ENCODE assay signal across 23 mouse cellular contexts in genomic region chr4:101037156-101037555, GRCm38 (mm10). TPM values are rescaled to one million over a fixed set of nuclear protein-coding genes. Genes with fewer than 3 reads are reported as not detected.
A peak's percentile ranks its signal among the peaks of the same experiment; 100 is the strongest.
DNase-seq lines count a peak whose midpoint lies in the region; ATAC-seq lines count a peak whose summit lies in the region.
"Had no signal": no experiment of that assay in that cellular context is flagged by ENCODE, and none has a peak within 500 bp of the region (broad histone marks: within the 10 kb centered on the region; RNA-seq: fewer than 3 reads in every experiment).

No protein-coding gene starts in this region.

- no peak for ATAC-seq in erythroblast, adult 5-6 weeks (replicated peaks; ENCODE audit: low FRiP score, poor library complexity, severe bottlenecking)
- ATAC-seq in hindbrain, embryonic 11.5 days (ENCODE audit: low FRiP score): no peak
- ATAC-seq: intestine, embryonic 15.5 days; lung, postnatal 0 days; midbrain, embryonic 15.5 days had no signal

- H3K4me3 ChIP-seq in hindbrain, embryonic 11.5 days (ENCODE audit: low read depth, low read length): no peak overlapping the region
- H3K4me3 ChIP-seq: embryonic facial prominence, embryonic 15.5 days; intestine, embryonic 15.5 days; kidney, embryonic 15.5 days; limb, embryonic 13.5 days; midbrain, embryonic 15.5 days had no signal

- DNase-seq in right cerebral cortex, adult 18-20 months: peak; percentile 74
- DNase-seq in right cerebral cortex, postnatal 4 days: no peak
- peak; percentile 52 to 56 for DNase-seq in layer of hippocampus, adult 8-10 months (ENCODE audit: low spot score in 2 of 2)
- DNase-seq in left cerebral cortex, postnatal 36 days (ENCODE audit: low spot score in 2 of 2): peak; percentile 52 to 54
- no peak for DNase-seq in thymus, postnatal 14 days
- no peak for DNase-seq in hindbrain, embryonic 11.5 days (ENCODE audit: low spot score)
- DNase-seq: cerebellum, postnatal 10 days; embryo, embryonic 11 days; heart, postnatal 10 days had no signal

- no peak overlapping the region for H3K4me2 ChIP-seq in hindbrain, embryonic 11.5 days (replicated peaks; ENCODE audit: low read depth, low read length)
- H3K4me2 ChIP-seq: embryonic facial prominence, embryonic 15.5 days; hindbrain, embryonic 14.5 days; intestine, embryonic 15.5 days; kidney, embryonic 15.5 days; limb, embryonic 13.5 days; midbrain, embryonic 15.5 days had no signal

- H3K27ac ChIP-seq in hindbrain, embryonic 11.5 days (ENCODE audit: low read depth, low read length): no peak overlapping the region
- H3K27ac ChIP-seq: embryonic facial prominence, embryonic 15.5 days; hindbrain, embryonic 14.5 days; intestine, embryonic 15.5 days; kidney, embryonic 15.5 days; limb, embryonic 13.5 days; liver, embryonic 14.5 days; midbrain, embryonic 15.5 days had no signal

- H3K27me3 ChIP-seq in hindbrain, embryonic 11.5 days (ENCODE audit: control insufficient read depth, insufficient read depth, low read length): no peaks in the 10 kb centered on the region
- H3K27me3 ChIP-seq: embryonic facial prominence, embryonic 15.5 days; intestine, embryonic 15.5 days; kidney, embryonic 15.5 days; limb, embryonic 13.5 days; midbrain, embryonic 15.5 days had no signal

- no peaks in the 10 kb centered on the region for H3K9me3 ChIP-seq in hindbrain, embryonic 11.5 days (ENCODE audit: control insufficient read depth, low read length)
- H3K9me3 ChIP-seq: embryonic facial prominence, embryonic 15.5 days; G1E; intestine, embryonic 15.5 days; kidney, embryonic 15.5 days; limb, embryonic 13.5 days; midbrain, embryonic 15.5 days had no signal

- H3K9ac ChIP-seq in hindbrain, embryonic 11.5 days (ENCODE audit: low read depth, low read length): no peak overlapping the region
- H3K9ac ChIP-seq: embryonic facial prominence, embryonic 15.5 days; hindbrain, embryonic 14.5 days; intestine, embryonic 15.5 days; kidney, embryonic 15.5 days; limb, embryonic 13.5 days; liver, embryonic 14.5 days; midbrain, embryonic 15.5 days had no signal

- H3K36me3 ChIP-seq in hindbrain, embryonic 11.5 days (ENCODE audit: control insufficient read depth, insufficient read depth, low read length): no peaks in the 10 kb centered on the region
- H3K36me3 ChIP-seq: embryonic facial prominence, embryonic 15.5 days; G1E; intestine, embryonic 15.5 days; kidney, embryonic 15.5 days; limb, embryonic 13.5 days; midbrain, embryonic 15.5 days had no signal

- intact Hi-C loops in left cerebral cortex, postnatal 36 days (cut with DNase I): loop anchor here (2.0 kb wide), 1 partner anchor 32 kb away; the partner anchor contains the start of gene Raver2

- WGBS in hindbrain, embryonic 11.5 days: 75% methylated on average over 7 of the region's 7 CpGs

- H3K4me1 ChIP-seq in hindbrain, embryonic 11.5 days (replicated peaks; ENCODE audit: control insufficient read depth, insufficient read depth, low read length): no peaks in the 10 kb centered on the region
- H3K4me1 ChIP-seq: embryonic facial prominence, embryonic 15.5 days; intestine, embryonic 15.5 days; kidney, embryonic 15.5 days; midbrain, embryonic 15.5 days had no signal

RNA-seq across cellular contexts. Expression of gene Gm10577, which starts 16.7 kb away (rescaled TPM):
- total RNA-seq in layer of hippocampus, adult 8-10 months (2022): not detected
- total RNA-seq in left cerebral cortex, postnatal 36 days (2021): not detected
- total RNA-seq in erythroblast, adult 5-6 weeks (2015; ENCODE audit: low replicate concordance): not detected in 2 replicates
- not detected in 2 replicates for total RNA-seq in erythroblast, adult 5-6 weeks (2017; ENCODE audit: low replicate concordance)
- polyA plus RNA-seq in hindbrain, embryonic 11.5 days (2014; fragmentation: Nextera tagmentation; extraction: Ambion mirVana): not detected in 2 replicates
- total RNA-seq: G1E; gastrocnemius, postnatal 25 days; heart, postnatal 10 days; megakaryocyte, adult 5-6 weeks had no signal
- polyA plus RNA-seq: embryonic facial prominence, embryonic 15.5 days; forebrain, embryonic 11.5 days; G1E; hindbrain, embryonic 14.5 days; intestine, embryonic 15.5 days; kidney, embryonic 15.5 days; large intestine, adult 2 months; limb, embryonic 13.5 days; liver, embryonic 14.5 days; lung, postnatal 0 days; midbrain, embryonic 15.5 days had no signal

RNA-seq across cellular contexts. Expression of gene Raver2, which starts 31.6 kb away (rescaled TPM):
- total RNA-seq in layer of hippocampus, adult 8-10 months (2022): 10 to 100 TPM; 40.1 to 55.1 (median 48.6) TPM
- total RNA-seq in left cerebral cortex, postnatal 36 days (2021): 10 to 100 TPM; 16.7 to 21.5 TPM
- 0.19 TPM in 1 of 2 replicates, not detected in the other for total RNA-seq in erythroblast, adult 5-6 weeks (2015; ENCODE audit: low replicate concordance)
- 0.43 TPM in 1 of 2 replicates, not detected in the other for total RNA-seq in erythroblast, adult 5-6 weeks (2017; ENCODE audit: low replicate concordance)
- 11.2 and 13.4 TPM in 2 replicates for polyA plus RNA-seq in hindbrain, embryonic 11.5 days (2014; fragmentation: Nextera tagmentation; extraction: Ambion mirVana)
- polyA plus RNA-seq: G1E had no signal

Comparison
In these comparisons a context has a peak if more than half of its experiments do, and no peak if none do; other contexts are left out.
1. DNase-seq: peak in right cerebral cortex, adult 18-20 months (single experiment), layer of hippocampus, adult 8-10 months (2 of 2) and left cerebral cortex, postnatal 36 days (2 of 2); none in right cerebral cortex, postnatal 4 days (single experiment), thymus, postnatal 14 days (single experiment) and hindbrain, embryonic 11.5 days (single experiment).
2. RNA of gene Raver2, which starts 31.6 kb away (total RNA-seq): 40.1 to 55.1 TPM in layer of hippocampus, adult 8-10 months and 16.7 to 21.5 TPM in left cerebral cortex, postnatal 36 days; 0.19 to 0.43 TPM in erythroblast, adult 5-6 weeks; every median in the first group is over 10 times any median in the second.